Mouse (Mus musculus) heart, postnatal 0 days (tissue): ENCODE measurements around the gene Mymx.
A peak's percentile ranks its signal among the peaks of the same experiment; 100 is the strongest.

Source experiments
- CTCF ChIP-seq: IDR thresholded peaks from 2 replicates; pipeline ENCODE4 v1.5.1; 2016; ENCODE audit warnings: antibody characterized with exemption, control low read depth, low read depth
- EP300 ChIP-seq: IDR thresholded peaks from 2 replicates; pipeline ENCODE4 v1.6.1; 2016; ENCODE audit warnings: antibody characterized with exemption, low read depth

GRCm38 (mm10) chr17:45584939-45585678, 16.8 kb downstream of the Mymx start:
- peak; percentile 87 for TF ChIP-seq CTCF
- 0 out of 2 replicates have a peak, but pooled peaks have one; percentile 35 for TF ChIP-seq EP300
